Mouse (Mus musculus): ENCODE results near the gene 2410015M20Rik. TPM values are rescaled to one million over a fixed set of nuclear protein-coding genes. Genes with fewer than 3 reads are reported as not detected.
"Not testable (repeated sequence)": the region's sequence is repeated elsewhere in the genome, so short reads cannot be mapped to it uniquely, and the experiment has no call there.

2410015M20Rik gene
- polyA plus RNA-seq, 2 experiments: 84.4 to 183 TPM

- WGBS (ENCODE audit: insufficient replicate concordance): 40% methylated on average over 13 of the region's 13 CpGs
- H3K4me2 ChIP-seq (ENCODE audit: low read depth): no peak overlapping the region
- no peaks in the 10 kb centered on the region for H3K4me1 ChIP-seq (replicated peaks; ENCODE audit: control insufficient read depth in 2 of 2, insufficient read depth in 2 of 2, low read length in 1 of 2)
- no peak overlapping the region for H3K27ac ChIP-seq
- H3K4me3 ChIP-seq (ENCODE audit: insufficient read depth in 1 of 2, low read depth in 2 of 2, low read length in 2 of 2): no peak overlapping the region
- ATAC-seq (ENCODE audit: insufficient read depth) (no peak), DNase-seq (ENCODE audit: low read depth in 3 of 3, low spot score in 3 of 3) (no peak)
- H3K27me3 ChIP-seq (ENCODE audit: control insufficient read depth, insufficient read depth, low read length): no peaks in the 10 kb centered on the region
- no peaks in the 10 kb centered on the region for H3K9me3 ChIP-seq (ENCODE audit: control insufficient read depth, low read length)
- no peak overlapping the region for H3K9ac ChIP-seq (replicated peaks)
- TF ChIP-seq EP300 (IDR thresholded peaks at IDR 0.05; ENCODE audit: low read depth) (no peak), CTCF (IDR thresholded peaks at IDR 0.05; ENCODE audit: low read depth) (no peak)
- no peaks in the 10 kb centered on the region for H3K36me3 ChIP-seq (replicated peaks; ENCODE audit: control insufficient read depth, insufficient read depth, low read depth)
Measured at GRCm38 (mm10) chr17:56647546-56647945, 38.0 kb upstream of the 2410015M20Rik start.

GRCm38 (mm10) chr17:56643237-56643636 is 33.7 kb upstream of the 2410015M20Rik start:
- Histone ChIP-seq H3K4me1 (replicated peaks; ENCODE audit: control insufficient read depth in 2 of 2, insufficient read depth in 2 of 2, low read length in 1 of 2) (no peaks in the 10 kb centered on the region), H3K9ac (replicated peaks) (no peak overlapping the region), H3K9me3 (ENCODE audit: control insufficient read depth, low read length) (no peaks in the 10 kb centered on the region), H3K27ac (no peak overlapping the region), H3K4me2 (ENCODE audit: low read depth) (no peak overlapping the region), H3K27me3 (ENCODE audit: control insufficient read depth, insufficient read depth, low read length) (no peaks in the 10 kb centered on the region), H3K36me3 (replicated peaks; ENCODE audit: control insufficient read depth, insufficient read depth, low read depth) (no peaks in the 10 kb centered on the region), H3K4me3 (ENCODE audit: insufficient read depth in 1 of 2, low read depth in 2 of 2, low read length in 2 of 2) (no peak overlapping the region)
- no peak for DNase-seq (ENCODE audit: low read depth in 3 of 3, low spot score in 3 of 3)
- ATAC-seq (ENCODE audit: insufficient read depth): no peak
- 54% methylated on average over 4 of the region's 4 CpGs for WGBS (ENCODE audit: insufficient replicate concordance)
- TF ChIP-seq CTCF (IDR thresholded peaks at IDR 0.05; ENCODE audit: low read depth): no peak
- no peak for TF ChIP-seq EP300 (IDR thresholded peaks at IDR 0.05; ENCODE audit: low read depth)

- Histone ChIP-seq H3K9me3 (ENCODE audit: control insufficient read depth, low read length) (no peaks in the 10 kb centered on the region), H3K9ac (replicated peaks) (no peak overlapping the region), H3K27me3 (ENCODE audit: control insufficient read depth, insufficient read depth, low read length) (no peaks in the 10 kb centered on the region), H3K27ac (no peak overlapping the region), H3K4me3 (ENCODE audit: insufficient read depth in 1 of 2, low read depth in 2 of 2, low read length in 2 of 2) (no peak overlapping the region), H3K36me3 (replicated peaks; ENCODE audit: control insufficient read depth, insufficient read depth, low read depth) (no peaks in the 10 kb centered on the region), H3K4me2 (ENCODE audit: low read depth) (no peak overlapping the region), H3K4me1 (replicated peaks; ENCODE audit: control insufficient read depth in 2 of 2, insufficient read depth in 2 of 2, low read length in 1 of 2) (no peaks in the 10 kb centered on the region)
- ATAC-seq (ENCODE audit: insufficient read depth) (no peak), DNase-seq (ENCODE audit: low read depth in 3 of 3, low spot score in 3 of 3) (no peak)
- 64% methylated on average over 6 of the region's 6 CpGs for WGBS (ENCODE audit: insufficient replicate concordance)
- TF ChIP-seq EP300 (IDR thresholded peaks at IDR 0.05; ENCODE audit: low read depth) (no peak), CTCF (IDR thresholded peaks at IDR 0.05; ENCODE audit: low read depth) (no peak)
Measured at GRCm38 (mm10) chr17:56634023-56634422, 24.5 kb upstream of the 2410015M20Rik start.

DNA sequence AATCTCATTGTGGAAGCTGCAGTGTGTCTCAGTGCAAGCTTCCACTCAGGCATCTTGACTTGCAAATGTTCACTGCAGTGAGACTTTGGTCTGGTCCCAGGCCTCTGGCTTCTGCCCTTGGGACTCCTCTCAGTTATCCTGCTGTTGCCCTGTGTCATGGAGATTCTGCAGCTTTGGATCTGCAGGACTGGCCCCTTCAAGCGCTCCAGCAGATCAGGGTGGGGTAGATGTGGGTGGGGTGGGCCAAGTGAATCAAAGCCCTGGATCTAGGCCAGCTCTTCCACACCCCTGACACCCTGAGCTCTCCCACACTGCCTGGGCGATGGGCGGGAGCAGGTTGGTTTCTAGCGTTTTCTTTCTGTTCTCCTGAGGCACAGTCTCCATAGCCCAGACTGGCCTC is 22.2 kb upstream of the 2410015M20Rik start:
- Histone ChIP-seq H3K36me3 (replicated peaks; ENCODE audit: control insufficient read depth, insufficient read depth, low read depth) (no peaks in the 10 kb centered on the region), H3K27me3 (ENCODE audit: control insufficient read depth, insufficient read depth, low read length) (no peaks in the 10 kb centered on the region; the same call in 1 of the 2 replicates), H3K4me1 (replicated peaks; ENCODE audit: control insufficient read depth in 2 of 2, insufficient read depth in 2 of 2, low read length in 1 of 2) (peaks cover 7 to 8% of the 10 kb centered on the region in 2 experiments), H3K4me3 (ENCODE audit: insufficient read depth in 1 of 2, low read depth in 2 of 2, low read length in 2 of 2) (no peak overlapping the region), H3K9ac (replicated peaks) (no peak overlapping the region), H3K27ac (no peak overlapping the region), H3K4me2 (ENCODE audit: low read depth) (no peak overlapping the region), H3K9me3 (ENCODE audit: control insufficient read depth, low read length) (no peaks in the 10 kb centered on the region)
- DNase-seq (ENCODE audit: low read depth in 3 of 3, low spot score in 3 of 3) (no peak), ATAC-seq (ENCODE audit: insufficient read depth) (no peak)
- TF ChIP-seq EP300 (IDR thresholded peaks at IDR 0.05; ENCODE audit: low read depth) (no peak), CTCF (IDR thresholded peaks at IDR 0.05; ENCODE audit: low read depth) (no peak)
- WGBS (ENCODE audit: insufficient replicate concordance): 33% methylated on average over 4 of the region's 4 CpGs

- WGBS (ENCODE audit: insufficient replicate concordance): 68% methylated on average over 27 of the region's 27 CpGs
Measured at GRCm38 (mm10) chr17:56629800-56630781, 20.5 kb upstream of the 2410015M20Rik start.

More at GRCm38 (mm10) chr17:56629800-56630781, 20.5 kb upstream of the 2410015M20Rik start:
- H3K27ac ChIP-seq; H3K4me2 ChIP-seq (ENCODE audit: low read depth); DNase-seq (ENCODE audit: low read depth in 3 of 3, low spot score in 3 of 3); H3K9me3 ChIP-seq (ENCODE audit: control insufficient read depth, low read length); H3K27me3 ChIP-seq (ENCODE audit: control insufficient read depth, insufficient read depth, low read length); ATAC-seq (ENCODE audit: insufficient read depth); H3K4me3 ChIP-seq (ENCODE audit: insufficient read depth in 1 of 2, low read depth in 2 of 2, low read length in 2 of 2); H3K36me3 ChIP-seq (replicated peaks; ENCODE audit: control insufficient read depth, insufficient read depth, low read depth); H3K9ac ChIP-seq (replicated peaks): not testable (repeated sequence)
- peaks cover 14 to 15% of the 10 kb centered on the region in 2 experiments for H3K4me1 ChIP-seq (replicated peaks; ENCODE audit: control insufficient read depth in 2 of 2, insufficient read depth in 2 of 2, low read length in 1 of 2)

Data from liver, embryonic 14.5 days (tissue).